Mouse (Mus musculus) ES-E14 (cell line): Measurements from ENCODE around the gene Ttll2.
"Not testable (repeated sequence)": the region's sequence is repeated elsewhere in the genome, so short reads cannot be mapped to it uniquely, and the experiment has no call there.

ENCODE experiments used
- HCFC1 ChIP-seq: IDR thresholded peaks from 2 replicates; pipeline ENCODE4 v1.6.1; 2012; ENCODE audit warnings: low read length, inconsistent platforms, borderline replicate concordance; ENCODE audit not compliant: insufficient read depth
- ZC3H11A ChIP-seq: IDR thresholded peaks from 2 replicates; pipeline ENCODE4 v1.6.1; 2012; ENCODE audit warnings: low read depth, mild to moderate bottlenecking, inconsistent platforms, low read length, borderline replicate concordance
- ZNF384 ChIP-seq: IDR thresholded peaks from 2 replicates; pipeline ENCODE4 v1.6.1; 2012; ENCODE audit warnings: low read depth, low read length, inconsistent platforms

GRCm38 (mm10) chr17:7385364-7385763, 32.9 kb upstream of the Ttll2 start, which contains the start of gene Unc93a2:
- TF ChIP-seq ZC3H11A, ZNF384, HCFC1: not testable (repeated sequence)
